Mouse (Mus musculus) forebrain, embryonic 11.5 days (tissue): ENCODE data around the gene Cela3a. TPM values are rescaled to one million over a fixed set of nuclear protein-coding genes. Genes with fewer than 3 reads are reported as not detected.

ENCODE experiments used
- ATAC-seq: fragments of 200-750 bp; cut with Nextera tagmentation; replicated peaks from 2 replicates; pipeline ENCODE4 v1.8.0; 2017; ENCODE audit warnings: moderate TSS enrichment; ENCODE audit not compliant: low FRiP score
- DNase-seq: peaks from one replicate; pipeline ENCODE4 v3.0.0-alpha.2; 2017; ENCODE audit warnings: low spot score
- H3K27ac ChIP-seq: fragments of 300-500 bp; sonication (generic); 2 replicates; pipeline ENCODE4 v1.5.1; 2014; ENCODE audit warnings: low read depth, low read length
- H3K27me3 ChIP-seq: fragments of 300-500 bp; sonication (generic); 2 replicates; pipeline ENCODE4 v1.6.1; 2014; ENCODE audit warnings: mild to moderate bottlenecking, low read length, mixed read lengths; ENCODE audit not compliant: control insufficient read depth, insufficient read depth
- H3K36me3 ChIP-seq: fragments of 300-500 bp; sonication (generic); 2 replicates; pipeline ENCODE4 v1.6.1; 2014; ENCODE audit warnings: mild to moderate bottlenecking, low read length, moderate library complexity, mixed read lengths; ENCODE audit not compliant: control insufficient read depth, insufficient read depth
- H3K4me1 ChIP-seq: fragments of 300-500 bp; sonication (generic); replicated peaks from 2 replicates; pipeline ENCODE4 v1.6.1; 2014; ENCODE audit warnings: low read length, mixed read lengths; ENCODE audit not compliant: control insufficient read depth, insufficient read depth
- H3K4me2 ChIP-seq: fragments of 300-500 bp; sonication (generic); 2 replicates; pipeline ENCODE4 v1.6.1; 2014; ENCODE audit warnings: low read depth, mild to moderate bottlenecking, low read length, moderate library complexity, mixed read lengths; ENCODE audit not compliant: severe bottlenecking
- H3K4me3 ChIP-seq: fragments of 300-500 bp; sonication (generic); 2 replicates; pipeline ENCODE4 v1.5.1; 2014; ENCODE audit warnings: low read depth, low read length
- H3K9ac ChIP-seq: fragments of 300-500 bp; sonication (generic); 2 replicates; pipeline ENCODE4 v1.6.1; 2014; ENCODE audit warnings: low read length
- H3K9me3 ChIP-seq: fragments of 300-500 bp; sonication (generic); 2 replicates; pipeline ENCODE4 v1.6.1; 2016; ENCODE audit warnings: low read length, mixed read lengths; ENCODE audit not compliant: control insufficient read depth
- WGBS: fragments of 180-500 bp; shearing (Covaris S2); extraction: QIAGEN DNeasy Blood & Tissue Kit; methylation state at CpG from one replicate; pipeline ENCODE4 v1.1.7; 2014; 5-methylcytosine and 5-hydroxymethylcytosine counted together
- polyA plus RNA-seq: library from polyadenylated mRNA; unstranded; fragments of >200 nt; fragmentation: Nextera tagmentation; extraction: Ambion mirVana; gene quantifications from 2 replicates; pipeline ENCODE4 v1.2.1, GENCODE M21; 2014

The Cela3a gene
- polyA plus RNA-seq, 1 experiment from 2014 or later: not detected

DNA sequence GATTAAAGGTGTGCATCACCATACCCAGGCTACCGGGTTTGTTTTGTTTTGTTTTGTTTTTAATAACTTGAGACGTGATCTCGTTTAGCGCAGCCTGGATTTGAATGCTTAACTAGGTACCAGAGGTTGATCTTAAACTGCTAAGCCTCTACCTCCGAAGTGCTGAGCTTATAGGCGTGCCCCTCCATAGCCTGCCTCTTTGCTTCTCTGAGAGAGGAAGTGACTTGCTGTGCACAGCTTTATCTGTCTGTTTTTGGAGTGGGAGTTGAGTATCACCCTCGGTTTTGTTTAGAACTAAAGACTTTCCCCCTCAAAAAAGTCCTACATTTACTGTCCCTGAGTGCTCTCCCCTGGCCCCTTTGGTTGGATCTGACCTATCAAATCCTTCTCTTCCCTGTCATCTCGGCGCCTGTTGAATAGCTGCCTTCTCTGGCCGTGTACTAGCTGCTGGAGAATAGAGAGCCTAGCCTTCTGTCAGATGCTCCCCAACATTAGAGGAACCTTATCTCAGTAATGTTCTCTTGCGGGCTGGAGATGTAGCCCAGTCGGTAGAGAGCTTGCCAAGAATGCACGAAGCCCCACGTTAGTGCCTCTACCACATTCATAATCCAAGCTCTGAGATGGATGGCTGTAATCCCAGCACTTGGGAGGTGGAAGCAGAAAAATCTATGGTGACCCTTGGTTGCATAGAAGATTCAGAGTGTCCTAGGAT lies 51.1 kb downstream of the Cela3a start:
- Histone ChIP-seq H3K27me3 (no peaks in the 10 kb centered on the region), H3K9ac (no peak overlapping the region), H3K27ac (no peak overlapping the region), H3K4me2 (no peak overlapping the region), H3K9me3 (no peaks in the 10 kb centered on the region), H3K36me3 (no peaks in the 10 kb centered on the region), H3K4me3 (no peak overlapping the region), H3K4me1 (peaks cover 5% of the 10 kb centered on the region; the same call in 1 of the 2 replicates)
- 65% methylated on average over 14 of the region's 14 CpGs for WGBS
- DNase-seq: no peak
- no peak for ATAC-seq

DNA sequence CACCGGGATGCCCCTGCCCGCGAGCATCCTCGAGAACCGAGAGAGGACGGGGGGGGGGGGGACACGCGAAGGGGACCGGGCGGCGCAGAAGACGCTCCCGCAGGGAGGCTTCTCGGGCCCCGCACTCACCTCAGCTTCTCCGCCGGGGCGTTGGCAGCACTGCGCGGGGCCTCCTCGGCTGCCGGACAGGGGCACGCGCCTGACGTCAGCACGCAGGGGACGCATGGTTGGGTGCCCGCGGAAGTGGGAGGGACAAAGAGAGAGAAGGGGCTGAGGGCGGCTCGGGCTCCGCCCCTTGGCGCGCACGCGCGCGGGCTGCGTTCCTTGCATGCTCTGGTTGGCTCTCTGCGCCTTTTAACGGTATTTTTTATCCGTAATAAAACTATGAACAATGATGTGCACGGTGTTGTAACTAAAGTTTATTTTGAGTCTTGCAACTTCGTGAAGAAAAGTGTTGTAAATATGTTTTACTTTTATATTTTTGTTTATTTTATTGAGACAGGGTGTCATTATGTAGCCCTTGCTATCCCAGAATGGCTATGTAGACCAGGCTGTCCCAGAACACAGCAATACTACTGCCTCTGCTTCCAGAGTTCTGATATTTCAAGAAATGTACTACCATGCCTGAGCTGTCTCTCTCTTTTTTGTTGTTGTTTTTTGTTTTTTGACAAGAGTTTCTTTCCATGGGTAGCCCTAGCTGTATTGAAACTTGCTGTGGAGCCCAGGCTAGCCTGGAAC lies 51.9 kb downstream of the Cela3a start, which contains the start of gene Cdc42:
Gene Cdc42, minus strand, starts transcription at position 204 of the 738 bp plus-strand sequence.
- peak within 1 kb of the TSS; percentile 97 for H3K9ac ChIP-seq
- peak within 1 kb of the TSS; percentile 98 for H3K4me3 ChIP-seq
- no peaks in the 10 kb centered on the region for H3K9me3 ChIP-seq
- peaks cover 5% of the 10 kb centered on the region; the same call in 1 of the 2 replicates for H3K4me1 ChIP-seq
- H3K27me3 ChIP-seq: no peaks in the 10 kb centered on the region
- H3K36me3 ChIP-seq: no peaks in the 10 kb centered on the region
- ATAC-seq (peak; percentile 96), DNase-seq (peak; percentile 99)
- H3K4me2 ChIP-seq: peak within 1 kb of the TSS; percentile 80
- peak within 1 kb of the TSS; percentile 87 for H3K27ac ChIP-seq
- under 1% methylated on average over 40 of the region's 44 CpGs for WGBS

DNA sequence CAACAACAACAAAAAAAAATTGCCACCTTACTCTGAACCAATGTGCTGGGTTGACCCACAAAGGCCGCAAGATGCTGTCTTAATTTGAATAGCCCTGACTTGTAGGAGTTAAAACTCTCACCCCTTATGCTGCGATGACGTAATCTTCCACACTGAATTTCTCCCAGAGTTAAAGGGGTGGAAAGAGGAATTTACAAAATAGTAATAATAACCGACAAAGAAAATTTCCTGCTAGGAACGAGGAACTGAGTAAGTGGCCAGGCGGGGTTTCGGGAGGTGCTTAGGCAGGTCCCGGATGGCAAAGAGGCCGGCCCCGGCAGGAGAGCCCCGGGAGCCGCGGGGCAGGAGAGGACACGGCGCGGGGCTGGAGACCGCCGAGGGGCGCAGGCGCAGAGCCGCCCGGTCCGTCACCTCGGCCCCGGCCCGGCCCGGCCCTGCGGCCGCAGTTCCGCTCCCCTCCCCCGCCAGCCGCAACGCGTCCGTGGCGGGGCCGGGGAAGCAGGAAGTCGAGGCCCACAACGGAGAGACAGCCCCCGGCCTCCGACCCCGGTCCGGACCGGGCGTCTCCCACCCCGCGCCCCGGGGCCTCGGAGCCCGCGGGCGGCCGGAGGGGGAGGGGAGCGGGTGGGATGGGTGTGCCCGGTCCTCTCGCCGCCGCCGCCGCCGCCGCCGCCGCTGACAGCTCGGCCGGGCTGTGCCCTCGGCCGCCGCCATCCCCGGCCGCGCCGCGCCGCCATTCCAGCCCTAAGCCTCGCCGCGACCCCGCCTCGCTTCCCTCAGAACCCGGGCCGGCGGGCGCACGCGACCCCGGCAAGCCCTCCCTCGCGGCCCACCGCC lies 52.7 kb downstream of the Cela3a start:
- Histone ChIP-seq H3K36me3 (no peaks in the 10 kb centered on the region), H3K4me2 (peak overlapping the region; percentile 80), H3K9me3 (no peaks in the 10 kb centered on the region), H3K4me1 (peaks cover 5% of the 10 kb centered on the region; the same call in 1 of the 2 replicates), H3K27me3 (no peaks in the 10 kb centered on the region), H3K4me3 (peak overlapping the region; percentile 98), H3K27ac (peak overlapping the region; percentile 87), H3K9ac (peak overlapping the region; percentile 97)
- DNase-seq (peak; percentile 83), ATAC-seq (peak; percentile 74)
- whole genome bisulfite sequencing: under 1% methylated on average over 54 of the region's 90 CpGs

Other genes with a start within 250 kb of the Cela3a start
- 1.5 and 1.9 TPM in 2 replicates for gene Wnt4, start 132.3 kb downstream of the Cela3a start, polyA plus RNA-seq
- gene Cdc42, start 52.1 kb downstream of the Cela3a start, polyA plus RNA-seq: 623 and 626 TPM in 2 replicates
- gene Cela3b, start 20.7 kb upstream of the Cela3a start, polyA plus RNA-seq: not detected in 2 replicates
- gene 1700013G24Rik, start 43.5 kb upstream of the Cela3a start, polyA plus RNA-seq: not detected in 2 replicates
- gene Hspg2, start 59.0 kb upstream of the Cela3a start, polyA plus RNA-seq: 21.0 and 21.3 TPM in 2 replicates
- gene Ldlrad2, start 164.8 kb upstream of the Cela3a start, polyA plus RNA-seq: not detected in 2 replicates
- 86.4 TPM in 2 replicates for gene Usp48, start 184.0 kb upstream of the Cela3a start, polyA plus RNA-seq